Mouse (Mus musculus): ENCODE results near the gene Runx2. TPM values are rescaled to one million over a fixed set of nuclear protein-coding genes. Genes with fewer than 3 reads are reported as not detected.

Gene Runx2
- total RNA-seq, 2 experiments from 2014 or later = 4.8 to 6.2 TPM

GRCm38 (mm10) chr17:44671946-44672692 is 142.5 kb downstream of the Runx2 start:
- DNase-seq = peak; percentile 88
- intact Hi-C loops (cut with DNase I) = no loop called here

GRCm38 (mm10) chr17:44669985-44670384 is 144.6 kb downstream of the Runx2 start:
- intact Hi-C loops (cut with DNase I) = no loop called here

GRCm38 (mm10) chr17:44667346-44667745 is 147.3 kb downstream of the Runx2 start:
- intact Hi-C loops (cut with DNase I) = no loop called here
- DNase-seq = no peak

More at GRCm38 (mm10) chr17:44669985-44670384, 144.6 kb downstream of the Runx2 start:
- peak; percentile 31 for DNase-seq

- intact Hi-C loops (cut with DNase I) = no loop called here
- no peak for DNase-seq
Measured at GRCm38 (mm10) chr17:44663872-44664271, 150.7 kb downstream of the Runx2 start.

- DNase-seq = no peak
Measured at GRCm38 (mm10) chr17:44663208-44663607, 151.4 kb downstream of the Runx2 start.

GRCm38 (mm10) chr17:44662080-44662706 is 152.4 kb downstream of the Runx2 start:
- intact Hi-C loops (cut with DNase I) = no loop called here
- DNase-seq = no peak

More at GRCm38 (mm10) chr17:44663208-44663607, 151.4 kb downstream of the Runx2 start:
- intact Hi-C loops (cut with DNase I) = no loop called here

GRCm38 (mm10) chr17:44660121-44660806 is 154.3 kb downstream of the Runx2 start:
- no peak for DNase-seq
- intact Hi-C loops (cut with DNase I) = no loop called here

GRCm38 (mm10) chr17:44654503-44654902 is 160.1 kb downstream of the Runx2 start:
- intact Hi-C loops (cut with DNase I) = no loop called here
- peak; percentile 57 for DNase-seq

GRCm38 (mm10) chr17:44653081-44653480 is 161.5 kb downstream of the Runx2 start:
- DNase-seq = no peak
- intact Hi-C loops (cut with DNase I) = no loop called here

- no peak for DNase-seq
- intact Hi-C loops (cut with DNase I) = no loop called here
Measured at GRCm38 (mm10) chr17:44652054-44652453, 162.5 kb downstream of the Runx2 start.

- no peak for DNase-seq
- intact Hi-C loops (cut with DNase I) = no loop called here
Measured at GRCm38 (mm10) chr17:44651613-44652012, 163.0 kb downstream of the Runx2 start.

GRCm38 (mm10) chr17:44650431-44650830 is 164.2 kb downstream of the Runx2 start:
- intact Hi-C loops (cut with DNase I) = no loop called here
- no peak for DNase-seq

- no peak for DNase-seq
- intact Hi-C loops (cut with DNase I) = no loop called here
Measured at GRCm38 (mm10) chr17:44649056-44649455, 165.5 kb downstream of the Runx2 start.

- intact Hi-C loops (cut with DNase I) = no loop called here
- peak; percentile 33 for DNase-seq
Measured at GRCm38 (mm10) chr17:44647916-44648315, 166.7 kb downstream of the Runx2 start.

- no peak for DNase-seq
- intact Hi-C loops (cut with DNase I) = no loop called here
Measured at GRCm38 (mm10) chr17:44645146-44645545, 169.5 kb downstream of the Runx2 start.

- intact Hi-C loops (cut with DNase I) = no loop called here
- DNase-seq = no peak
Measured at GRCm38 (mm10) chr17:44643260-44643659, 171.3 kb downstream of the Runx2 start.

GRCm38 (mm10) chr17:44642126-44642525 is 172.5 kb downstream of the Runx2 start:
- intact Hi-C loops (cut with DNase I) = no loop called here
- DNase-seq = no peak

- intact Hi-C loops (cut with DNase I) = no loop called here
- DNase-seq = no peak
Measured at GRCm38 (mm10) chr17:44640910-44641309, 173.7 kb downstream of the Runx2 start.

- no peak for DNase-seq
- intact Hi-C loops (cut with DNase I) = no loop called here
Measured at GRCm38 (mm10) chr17:44639446-44639845, 175.2 kb downstream of the Runx2 start.

- no peak for DNase-seq
- intact Hi-C loops (cut with DNase I) = no loop called here
Measured at GRCm38 (mm10) chr17:44637181-44637880, 177.3 kb downstream of the Runx2 start.

- intact Hi-C loops (cut with DNase I) = no loop called here
- no peak for DNase-seq
Measured at GRCm38 (mm10) chr17:44634486-44634885, 180.1 kb downstream of the Runx2 start.
